Mouse (Mus musculus) brain, adult 2 months (tissue): Measurements from ENCODE around the gene Ptcd1.
"Not testable (repeated sequence)": the region's sequence is repeated elsewhere in the genome, so short reads cannot be mapped to it uniquely, and the experiment has no call there.

Experiments used
- DNase-seq: peaks from one replicate; pipeline ENCODE4 v3.0.0; 2011; ENCODE audit warnings: low read depth, low spot score

Gene Ptcd1

DNA sequence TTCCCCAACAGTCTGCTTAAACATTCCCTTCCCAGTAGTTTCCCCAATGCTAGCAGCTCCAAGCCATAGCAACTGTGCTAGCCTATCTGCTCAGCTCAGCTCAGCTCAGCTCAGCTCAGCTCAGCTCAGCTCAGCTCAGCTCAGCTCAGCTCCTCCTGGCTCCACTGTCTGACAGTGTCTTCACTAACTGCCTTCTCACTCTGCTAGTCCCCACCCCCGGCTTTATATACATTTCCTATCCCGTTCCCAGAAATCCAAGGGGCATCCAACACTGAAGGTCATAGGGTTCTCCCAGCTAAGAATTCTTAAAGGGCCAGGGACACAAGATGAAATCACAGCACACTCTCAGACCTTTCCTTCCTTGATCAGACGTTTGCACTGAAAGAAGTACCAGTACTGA lies 2.2 kb downstream of the Ptcd1 start:
- DNase-seq, result peak; percentile 52

DNA sequence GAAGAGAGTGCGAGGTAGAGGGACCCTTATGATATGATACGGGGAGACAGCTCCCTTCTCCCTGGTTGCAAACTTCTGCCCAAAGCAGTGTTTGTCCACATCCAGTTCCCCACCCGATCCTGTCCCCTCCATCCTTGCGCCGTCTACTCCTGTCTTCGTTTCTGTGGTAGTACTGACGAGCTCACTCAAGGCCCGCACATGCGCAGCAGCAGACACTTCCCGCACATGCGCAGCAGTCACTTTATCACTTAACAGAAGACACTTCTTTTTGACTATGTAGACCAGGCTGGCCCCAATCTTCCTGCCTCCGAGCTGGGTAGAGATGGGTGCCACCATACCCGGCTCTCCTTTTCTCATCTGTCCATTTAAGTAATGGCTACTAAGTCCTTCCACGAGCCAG lies 5.5 kb downstream of the Ptcd1 start:
- DNase-seq, result no peak

DNA sequence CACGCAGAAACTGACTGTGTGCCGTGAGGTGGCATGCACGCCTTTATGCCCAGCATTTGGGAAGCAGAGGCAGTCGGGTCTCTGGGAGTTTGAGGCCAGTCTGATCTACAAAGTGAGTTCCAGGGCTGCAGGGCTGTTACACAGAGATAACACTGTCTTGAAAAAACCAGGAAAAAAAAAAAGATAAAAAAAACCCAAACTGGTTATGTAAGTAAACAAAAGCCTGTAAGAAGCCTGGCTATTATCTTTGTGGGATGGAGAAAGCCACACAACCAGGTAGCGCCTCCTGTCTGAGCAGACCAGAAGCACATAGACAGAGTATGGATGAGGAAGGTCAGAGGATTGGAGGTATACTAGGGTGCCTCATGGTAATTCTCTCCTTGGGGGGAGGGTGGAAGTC lies 14.2 kb downstream of the Ptcd1 start:
- DNase-seq, result no peak

DNA sequence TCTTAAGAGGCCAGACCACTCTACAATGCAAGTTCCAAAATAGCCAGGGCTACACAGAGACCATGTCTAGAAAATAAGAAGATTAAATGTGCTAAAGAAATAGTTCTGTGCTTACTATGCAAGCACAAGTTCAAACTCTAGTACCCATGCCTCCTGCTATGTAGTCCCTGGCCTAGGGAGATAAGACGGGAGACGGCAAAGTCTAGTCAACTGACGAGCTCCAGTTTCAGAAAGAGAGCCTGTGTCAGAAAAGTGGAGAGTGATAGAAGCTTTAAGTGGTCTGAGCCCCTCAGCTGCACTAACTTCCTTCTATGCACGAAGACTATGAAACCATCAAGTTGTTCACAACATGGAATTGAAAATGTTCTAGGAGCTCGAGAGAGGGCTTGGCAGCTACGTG lies 17.6 kb downstream of the Ptcd1 start:
- no peak for DNase-seq

DNA sequence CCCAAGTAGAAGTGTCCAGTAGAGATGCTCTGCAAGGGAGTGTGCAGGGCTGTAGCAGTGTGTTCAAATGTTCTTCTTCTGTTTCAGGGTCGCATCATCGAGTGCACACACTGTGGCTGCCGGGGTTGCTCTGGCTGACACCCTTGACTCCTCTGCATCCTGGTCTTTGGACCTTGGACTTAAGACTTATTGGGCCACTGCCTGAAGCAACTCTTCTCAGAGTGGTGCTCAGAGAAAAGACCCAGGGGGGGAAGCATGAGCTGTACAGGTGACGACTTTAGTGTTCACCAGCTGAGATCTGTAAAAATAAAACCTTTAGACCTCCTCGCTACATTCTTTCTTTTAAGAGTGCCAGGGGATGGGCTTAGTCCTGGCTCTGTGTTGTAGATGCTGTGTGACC lies 19.2 kb downstream of the Ptcd1 start:
- no peak for DNase-seq

DNA sequence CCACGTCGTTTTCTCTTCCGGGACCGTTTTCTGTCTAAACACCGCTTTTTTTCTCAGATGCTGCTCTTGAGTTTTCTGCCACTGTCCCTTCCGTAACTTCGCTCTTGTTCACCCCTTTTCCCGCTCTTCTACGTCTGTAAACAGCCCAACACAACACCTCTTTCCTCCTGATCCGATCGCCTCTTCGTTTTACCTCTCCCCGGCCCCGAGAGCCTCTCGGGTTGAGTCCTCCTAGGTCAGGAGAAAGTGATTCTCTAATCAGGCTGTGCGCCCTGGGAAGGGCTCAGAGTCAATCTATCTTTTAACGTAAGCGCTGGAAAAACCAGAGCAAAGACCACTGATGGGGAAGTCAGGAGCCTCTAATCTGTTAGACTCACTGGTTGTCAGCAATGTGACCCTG lies 26.3 kb downstream of the Ptcd1 start:
- no peak for DNase-seq

DNA sequence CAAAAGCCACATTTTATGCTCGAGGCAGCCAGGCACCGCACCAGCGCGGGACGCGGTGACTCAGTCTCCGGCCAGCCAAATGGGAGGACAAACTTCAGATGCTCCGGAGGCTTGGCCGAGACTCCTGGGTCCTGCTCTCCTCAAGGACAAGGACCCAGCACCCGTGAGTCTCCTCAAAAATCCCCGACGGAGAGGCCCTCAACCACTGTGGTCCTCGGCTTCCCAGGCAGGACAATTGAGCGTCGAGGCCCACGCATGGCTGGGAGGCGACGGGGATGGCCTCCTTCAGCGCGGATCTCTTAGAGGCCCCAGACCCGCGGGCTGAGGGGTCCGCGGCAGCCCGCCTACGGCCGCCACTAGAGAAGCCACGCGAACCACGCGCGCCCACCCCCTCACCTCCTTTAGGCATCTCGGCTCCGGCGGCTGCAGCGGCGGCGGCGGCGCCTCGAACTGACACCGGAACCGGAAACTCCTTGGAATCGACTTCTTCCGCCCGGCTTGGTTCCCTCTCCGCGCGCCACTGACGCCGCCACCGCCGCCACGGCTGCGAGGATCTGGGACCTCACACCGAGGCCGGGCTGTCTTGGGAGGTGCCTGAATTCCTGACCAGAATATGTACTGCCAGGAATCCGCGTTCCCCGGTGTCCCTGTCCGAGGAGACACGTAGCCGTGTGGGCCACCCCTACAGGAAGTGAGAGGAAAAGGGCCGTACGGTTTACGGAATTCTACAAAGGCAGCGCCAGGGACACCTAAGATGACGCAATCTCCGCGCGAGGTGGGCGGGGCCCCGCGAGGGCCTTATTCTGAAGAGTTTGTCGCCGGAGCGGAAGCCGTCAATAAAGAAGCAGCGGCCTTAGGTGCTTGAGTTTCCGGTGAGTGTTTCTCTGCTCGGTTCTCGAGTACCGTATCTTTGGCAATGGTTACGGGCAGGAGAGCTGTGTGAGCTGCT lies 27.1 kb downstream of the Ptcd1 start, which contains the start of the genes Pdap1 and Bud31:
Gene Pdap1, minus strand, starts transcription at position 668 of the 949 bp plus-strand sequence.
Gene Bud31, plus strand, starts transcription at position 792 of the 949 bp plus-strand sequence.
- peak; percentile 97 for DNase-seq

DNA sequence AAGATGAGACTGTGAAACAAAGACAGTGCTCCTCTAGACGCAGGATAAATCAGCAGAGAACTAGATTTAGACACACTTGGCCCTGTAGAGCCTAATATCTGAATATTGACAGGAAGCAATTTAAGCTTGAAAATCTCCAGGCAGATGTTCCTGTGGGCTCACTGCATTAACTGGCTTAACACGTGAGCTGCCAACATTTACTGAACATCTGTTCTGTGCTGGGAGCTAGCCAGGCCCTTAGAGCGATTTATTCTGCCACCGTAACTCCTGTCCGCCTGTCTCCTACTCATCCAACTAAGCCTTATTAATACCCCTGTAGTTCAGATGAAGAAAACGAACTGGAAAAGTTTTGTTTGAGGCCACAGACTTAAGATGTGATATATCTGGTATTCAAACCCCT lies 28.1 kb downstream of the Ptcd1 start:
- no peak for DNase-seq

DNA sequence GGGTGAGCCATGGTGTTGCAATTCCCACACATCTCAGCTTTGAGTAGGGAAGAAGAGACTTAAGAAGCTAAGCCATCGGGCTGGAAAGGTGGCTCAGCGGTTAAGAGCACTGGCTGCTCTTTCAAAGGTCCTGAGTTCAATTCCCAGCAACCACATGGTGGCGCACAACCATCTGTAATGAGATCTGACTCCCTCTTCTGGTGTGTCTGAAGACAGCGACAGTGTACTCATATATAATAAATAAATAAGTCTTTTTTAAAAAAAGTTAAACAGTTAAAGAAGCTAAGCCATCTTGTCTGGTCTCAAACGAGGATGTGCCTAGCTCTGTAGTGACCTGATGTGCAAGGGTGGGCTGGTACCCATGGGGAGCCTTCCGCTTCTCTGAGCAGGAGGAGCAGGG lies 33.6 kb downstream of the Ptcd1 start:
- DNase-seq, result not testable (repeated sequence)

DNA sequence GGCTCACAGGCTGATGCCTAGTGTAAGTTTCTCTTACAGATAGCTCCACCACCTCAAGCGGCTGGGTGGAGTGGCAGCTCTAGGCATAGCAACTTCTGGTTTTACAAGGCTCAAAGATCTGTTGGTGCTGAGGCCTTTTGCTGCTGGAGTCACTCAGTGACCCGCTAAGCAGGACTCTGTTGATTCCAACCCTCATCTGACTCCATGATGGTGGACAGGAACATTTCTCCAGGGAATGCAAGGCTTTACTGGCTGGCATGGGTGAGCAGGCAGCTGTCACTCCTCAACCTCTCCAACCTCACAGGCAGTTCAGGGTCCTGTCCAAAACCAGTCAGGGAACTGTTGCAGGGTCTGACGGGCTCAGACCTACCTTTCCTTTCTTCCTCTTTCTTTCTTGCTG lies 35.9 kb downstream of the Ptcd1 start:
- DNase-seq, result no peak

DNA sequence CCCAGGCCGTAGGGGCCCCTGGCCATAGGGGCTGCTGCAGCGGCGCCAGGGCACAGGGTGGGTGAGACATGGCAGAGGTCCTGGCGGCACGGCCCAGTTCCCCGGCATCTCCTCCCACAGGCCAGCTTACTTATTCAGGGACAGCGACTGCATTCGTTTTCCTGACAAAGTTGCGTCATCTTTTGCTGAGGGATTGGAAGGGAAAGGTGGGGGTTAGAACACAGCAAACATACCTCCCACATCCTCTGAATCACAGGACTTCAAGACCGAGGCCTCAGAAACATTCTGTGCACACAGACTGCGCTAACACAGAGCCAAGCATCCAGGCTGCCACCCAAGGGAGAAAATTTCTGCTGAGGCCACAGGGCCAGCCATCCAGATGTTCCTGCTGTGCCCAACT lies 36.7 kb downstream of the Ptcd1 start:
- DNase-seq, result peak; percentile 93

DNA sequence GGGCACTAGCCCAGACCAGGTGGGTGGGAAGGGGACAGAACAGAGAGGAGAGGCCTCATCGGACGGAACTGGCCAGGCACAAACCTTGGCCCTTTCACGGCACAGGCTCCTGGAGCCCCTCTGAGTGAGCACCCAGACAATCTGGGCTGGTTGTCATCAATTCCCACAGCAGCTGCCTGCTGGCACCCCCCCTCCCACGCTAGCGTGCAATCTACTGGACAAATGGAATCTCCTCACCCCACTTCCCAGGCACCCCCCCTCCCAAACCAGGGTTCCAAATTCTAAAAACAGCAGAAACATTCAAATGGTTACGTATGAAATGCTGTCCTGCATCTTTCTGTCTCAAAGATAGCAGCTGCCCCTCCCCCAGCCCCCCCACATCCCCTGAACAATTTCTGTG lies 37.1 kb downstream of the Ptcd1 start:
- DNase-seq, result not testable (repeated sequence)

DNA sequence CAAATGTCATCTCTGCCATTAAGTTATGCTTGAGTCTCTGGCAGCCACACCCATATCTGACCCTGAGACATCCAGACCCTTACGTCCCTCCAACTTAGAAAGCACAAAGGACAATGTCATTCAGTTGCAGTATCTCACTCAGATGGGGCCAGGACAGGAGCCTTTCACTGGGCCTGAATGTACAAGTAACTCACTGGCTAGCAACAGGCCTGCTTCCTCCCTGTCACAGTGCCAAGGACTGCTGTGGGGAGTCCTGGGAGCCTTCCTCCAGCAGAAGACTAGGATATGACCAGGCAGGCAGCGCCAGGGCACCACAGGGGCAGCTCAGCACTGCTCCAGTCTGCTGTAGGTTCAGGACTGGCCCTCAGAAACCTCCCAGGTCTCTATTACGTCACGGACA lies 37.8 kb downstream of the Ptcd1 start:
- DNase-seq, result peak; percentile 29

DNA sequence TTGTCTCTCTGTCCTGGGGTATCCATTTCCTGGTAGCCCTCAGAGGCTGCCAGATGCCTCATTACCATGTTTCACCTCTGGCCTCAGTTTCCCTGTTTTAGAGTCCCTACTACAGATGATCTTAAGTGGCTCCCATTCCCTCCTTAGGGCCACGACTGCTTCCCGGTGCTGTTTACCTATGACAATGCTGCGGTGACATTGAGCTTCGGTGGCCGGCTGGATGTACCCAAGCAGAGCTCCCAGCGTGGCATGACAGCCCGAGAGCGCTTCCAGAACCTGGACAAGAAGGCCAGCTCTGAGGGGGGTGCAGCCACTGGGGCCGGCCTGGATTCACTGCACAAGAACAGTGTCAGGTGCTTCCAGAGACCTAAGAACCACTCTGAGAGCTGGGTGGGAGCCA lies 40.3 kb downstream of the Ptcd1 start:
- DNase-seq, result no peak

DNA sequence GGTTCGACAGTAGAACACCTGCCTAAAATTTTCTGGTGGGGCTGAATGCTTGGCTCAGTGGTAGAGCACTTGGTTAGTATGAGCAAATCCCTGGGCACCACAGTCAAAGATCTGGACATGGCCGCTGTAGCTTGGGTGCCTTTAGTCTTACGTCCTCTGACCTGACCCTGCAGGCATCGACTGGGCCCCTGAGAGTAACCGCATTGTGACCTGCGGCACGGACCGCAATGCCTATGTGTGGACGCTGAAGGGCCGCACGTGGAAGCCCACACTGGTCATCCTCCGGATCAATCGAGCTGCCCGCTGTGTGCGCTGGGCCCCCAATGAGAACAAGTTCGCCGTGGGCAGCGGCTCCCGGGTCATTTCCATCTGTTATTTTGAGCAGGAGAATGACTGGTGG lies 43.5 kb downstream of the Ptcd1 start:
- no peak for DNase-seq

DNA sequence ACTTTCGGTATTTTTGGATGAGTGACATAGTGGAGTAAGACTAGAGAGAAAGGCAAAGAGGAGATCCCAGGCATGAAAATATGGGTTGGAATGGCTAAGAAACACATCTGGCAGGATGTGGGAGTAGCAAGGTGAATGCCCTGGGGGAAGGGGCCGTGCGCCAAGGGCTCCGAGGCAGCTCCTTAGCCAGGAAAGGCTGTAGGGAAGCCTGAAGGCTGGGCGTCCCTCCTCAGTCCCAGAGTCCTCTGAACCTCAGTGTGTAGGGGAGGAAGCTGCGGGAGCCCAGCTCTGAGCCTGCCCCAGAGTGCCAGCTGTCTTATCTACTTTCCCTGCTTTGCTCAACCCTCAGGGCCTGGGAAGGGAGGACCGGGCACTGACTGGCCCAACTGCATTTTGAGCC lies 46.0 kb downstream of the Ptcd1 start:
- no peak for DNase-seq

DNA sequence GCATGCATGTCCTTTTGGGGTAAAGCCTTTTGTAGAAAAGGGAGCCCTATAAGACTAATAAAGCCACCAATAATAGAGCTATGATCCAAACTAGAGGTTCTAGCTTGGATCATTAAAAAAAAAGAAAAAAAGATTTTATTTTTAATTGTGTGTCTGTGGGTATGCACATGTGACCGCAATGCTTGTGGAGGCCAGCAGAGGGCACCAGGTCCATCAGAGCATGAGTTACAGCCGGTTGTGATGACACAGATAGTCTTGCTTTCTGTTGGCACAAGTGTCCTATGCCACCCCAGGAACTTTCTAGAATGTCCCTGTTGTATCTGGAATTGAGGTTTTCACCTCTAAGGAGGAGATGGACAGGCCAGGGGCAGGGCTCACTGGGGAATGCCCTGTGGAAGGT lies 47.5 kb downstream of the Ptcd1 start:
- no peak for DNase-seq

DNA sequence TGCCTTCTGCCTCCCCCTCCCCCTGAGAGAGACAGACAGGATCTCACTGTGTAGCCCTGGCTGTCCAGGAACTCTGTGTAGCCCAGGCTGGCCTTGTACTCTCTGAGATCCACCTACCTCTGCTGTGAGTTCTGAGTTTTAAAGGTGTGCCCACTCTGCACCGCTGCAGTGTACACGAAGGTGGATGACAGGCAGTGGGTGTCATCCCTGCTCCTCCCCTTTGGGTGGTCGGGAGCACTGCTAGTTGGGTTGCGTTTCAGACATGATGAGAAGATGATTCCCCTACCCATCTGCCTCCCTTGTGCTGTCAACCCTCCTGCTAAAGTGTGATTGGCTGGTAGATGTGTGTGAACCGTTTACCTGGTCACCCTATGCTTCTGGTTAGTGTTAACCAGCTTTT lies 48.4 kb downstream of the Ptcd1 start:
- no peak for DNase-seq

DNA sequence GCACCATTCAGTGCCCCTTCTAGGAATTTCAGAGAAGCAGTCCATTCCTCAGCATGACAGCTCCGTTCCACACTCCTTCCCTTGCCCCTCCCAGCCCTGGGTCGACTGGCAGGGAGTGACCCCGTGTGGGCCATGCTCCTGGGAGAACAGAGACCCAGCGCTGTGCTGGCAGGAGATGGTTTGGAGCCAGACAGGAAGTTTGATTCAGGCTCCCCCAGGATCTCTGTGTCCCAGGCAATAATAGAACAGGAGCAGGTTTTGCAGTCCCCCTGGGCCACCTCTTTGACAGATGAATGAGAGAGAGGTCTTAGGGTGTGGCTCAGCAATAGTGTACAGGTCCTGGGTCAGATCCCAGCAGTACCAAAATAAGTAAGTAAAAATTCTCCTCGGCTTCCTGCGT lies 48.9 kb downstream of the Ptcd1 start:
- no peak for DNase-seq

DNA sequence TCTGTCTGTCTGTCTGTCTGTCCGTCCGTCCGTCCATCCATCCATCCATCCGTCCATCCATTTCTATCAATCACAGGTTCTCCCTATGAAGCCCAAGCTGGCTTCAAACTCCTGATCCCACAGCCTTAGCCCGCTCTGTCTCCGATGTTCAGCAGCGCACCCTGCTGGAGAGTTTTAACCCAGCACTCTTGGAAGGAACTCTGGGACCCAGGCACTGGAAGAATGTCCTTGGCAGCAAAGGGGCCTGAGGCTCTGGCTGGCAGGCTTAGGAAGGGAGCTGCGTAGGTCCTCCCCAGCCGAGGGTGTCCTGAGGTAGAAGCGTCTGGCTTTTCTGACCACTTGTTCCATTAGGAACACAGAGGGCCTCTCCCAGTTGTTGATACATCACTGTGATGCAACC lies 50.0 kb downstream of the Ptcd1 start:
- DNase-seq, result peak; percentile 45

DNA sequence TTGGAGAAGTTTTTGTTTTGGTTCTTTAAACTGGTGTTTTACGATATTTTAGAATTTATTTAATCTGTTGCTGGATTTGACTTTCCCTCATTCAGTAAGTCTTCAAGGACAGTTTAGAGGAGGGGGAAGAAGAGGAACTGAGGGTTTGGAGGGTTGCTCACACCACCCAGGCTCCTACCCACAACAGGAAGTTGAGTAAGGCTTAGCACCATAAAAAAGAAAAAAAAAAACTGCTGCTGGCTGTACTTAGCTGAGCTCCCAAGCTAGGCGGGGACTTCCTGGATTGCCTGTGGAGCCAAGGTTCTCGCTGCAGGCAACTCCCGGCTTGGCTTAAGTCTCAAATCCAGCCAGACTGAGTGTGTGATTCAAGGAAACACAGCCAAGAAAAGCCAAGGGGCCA lies 50.6 kb downstream of the Ptcd1 start:
- peak; percentile 47 for DNase-seq

DNA sequence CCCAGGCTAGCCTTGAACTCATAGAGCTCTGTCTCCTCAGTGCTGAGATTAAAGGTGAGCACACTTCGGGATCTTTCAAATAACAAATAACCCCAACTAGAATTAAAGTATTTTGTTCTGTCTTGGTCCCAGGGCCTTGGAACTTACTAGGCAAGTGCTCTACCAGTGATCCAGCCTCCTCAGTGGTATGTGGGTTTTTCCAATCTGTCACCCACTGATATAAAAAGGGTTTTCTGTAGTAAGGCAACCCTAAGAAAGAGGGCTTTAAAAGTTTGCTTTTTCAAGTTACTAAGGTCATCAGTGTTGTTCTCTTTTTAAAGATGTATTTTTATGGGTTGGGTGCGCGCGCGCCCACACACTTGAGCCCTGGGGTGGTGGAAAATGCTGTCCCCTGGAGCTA lies 51.2 kb downstream of the Ptcd1 start:
- no peak for DNase-seq
